Mouse (Mus musculus): ENCODE measurements around the gene Cmtm7. TPM values are rescaled to one million over a fixed set of nuclear protein-coding genes. Genes with fewer than 3 reads are reported as not detected.

The Cmtm7 gene
- 6.4 TPM for polyA plus RNA-seq (2015; fragmentation: Illumina TruSeq; extraction: RNeasy Lipid Tissue Mini Kit (QIAGEN cat#74804); ENCODE audit: low read depth, low replicate concordance)

GRCm38 (mm10) chr9:114781526-114782212 lies at the start of gene Cmtm7:
TSS of gene Cmtm7 (minus strand) at chr9:114781856.

GRCm38 (mm10) chr9:114731011-114731755 lies 50.5 kb downstream of the Cmtm7 start, which contains the start of gene Cmtm6:
TSS of gene Cmtm6 (plus strand) at chr9:114731116.

Other genes with a start within 250 kb of the Cmtm7 start
- gene Trim71, start 217.5 kb downstream of the Cmtm7 start, polyA plus RNA-seq (2015; fragmentation: Illumina TruSeq; extraction: RNeasy Lipid Tissue Mini Kit (QIAGEN cat#74804); ENCODE audit: low read depth, low replicate concordance): 0.19 TPM
- 48.7 TPM for gene Cnot10, start 141.7 kb downstream of the Cmtm7 start, polyA plus RNA-seq (2015; fragmentation: Illumina TruSeq; extraction: RNeasy Lipid Tissue Mini Kit (QIAGEN cat#74804); ENCODE audit: low read depth, low replicate concordance)
- 80.3 TPM for gene Dync1li1, start 93.1 kb downstream of the Cmtm7 start, polyA plus RNA-seq (2015; fragmentation: Illumina TruSeq; extraction: RNeasy Lipid Tissue Mini Kit (QIAGEN cat#74804); ENCODE audit: low read depth, low replicate concordance)
- gene Cmtm6, start 50.7 kb downstream of the Cmtm7 start, polyA plus RNA-seq (2015; fragmentation: Illumina TruSeq; extraction: RNeasy Lipid Tissue Mini Kit (QIAGEN cat#74804); ENCODE audit: low read depth, low replicate concordance): 20.5 TPM
- gene Cmtm8, start 62.3 kb upstream of the Cmtm7 start, polyA plus RNA-seq (2015; fragmentation: Illumina TruSeq; extraction: RNeasy Lipid Tissue Mini Kit (QIAGEN cat#74804); ENCODE audit: low read depth, low replicate concordance): 5.6 TPM
- gene Gpd1l, start 152.1 kb upstream of the Cmtm7 start, polyA plus RNA-seq (2015; fragmentation: Illumina TruSeq; extraction: RNeasy Lipid Tissue Mini Kit (QIAGEN cat#74804); ENCODE audit: low read depth, low replicate concordance): 73.9 TPM
- 27.6 TPM for gene Osbpl10, start 196.7 kb upstream of the Cmtm7 start, polyA plus RNA-seq (2015; fragmentation: Illumina TruSeq; extraction: RNeasy Lipid Tissue Mini Kit (QIAGEN cat#74804); ENCODE audit: low read depth, low replicate concordance)
- 79.8 TPM for gene Rps27rt, start 200.9 kb upstream of the Cmtm7 start, polyA plus RNA-seq (2015; fragmentation: Illumina TruSeq; extraction: RNeasy Lipid Tissue Mini Kit (QIAGEN cat#74804); ENCODE audit: low read depth, low replicate concordance)